Mouse (Mus musculus): ENCODE data around the gene Psg16. TPM values are rescaled to one million over a fixed set of nuclear protein-coding genes. Genes with fewer than 3 reads are reported as not detected.

The Psg16 gene
- polyA plus RNA-seq (2012; rRNA removed; ENCODE audit: low replicate concordance), result not detected in 2 replicates

GRCm38 (mm10) chr7:17073904-17074615 lies at the start of gene Psg16:
TSS of gene Psg16 (plus strand) at chr7:17074040.

GRCm38 (mm10) chr7:17027588-17028343 lies 46.1 kb upstream of the Psg16 start, which contains the start of gene Ppp5c:
TSS of gene Ppp5c (minus strand) at chr7:17027924.

GRCm38 (mm10) chr7:17062389-17062788 lies 11.5 kb upstream of the Psg16 start, which contains the start of gene Hif3a:
TSS of gene Hif3a (minus strand) at chr7:17062427.

GRCm38 (mm10) chr7:17149931-17150330 lies 76.1 kb downstream of the Psg16 start, which contains the start of gene Ceacam3:
TSS of gene Ceacam3 (plus strand) at chr7:17150282.

Other genes starting within 250 kb of the Psg16 start
- 45.3 and 48.4 TPM in 2 replicates for gene Prkd2, start 231.1 kb upstream of the Psg16 start, polyA plus RNA-seq (2012; rRNA removed; ENCODE audit: low replicate concordance)
- gene Dact3, start 198.7 kb upstream of the Psg16 start, polyA plus RNA-seq (2012; rRNA removed; ENCODE audit: low replicate concordance), result 6.1 and 84.2 TPM in 2 replicates
- 6.5 and 30.5 TPM in 2 replicates for gene Gng8, start 182.3 kb upstream of the Psg16 start, polyA plus RNA-seq (2012; rRNA removed; ENCODE audit: low replicate concordance)
- 9.8 and 12.6 TPM in 2 replicates for gene Ptgir, start 167.6 kb upstream of the Psg16 start, polyA plus RNA-seq (2012; rRNA removed; ENCODE audit: low replicate concordance)
- 196 and 348 TPM in 2 replicates for gene Calm3, start 149.9 kb upstream of the Psg16 start, polyA plus RNA-seq (2012; rRNA removed; ENCODE audit: low replicate concordance)
- 0.36 and 3.8 TPM in 2 replicates for gene Pnmal2, start 129.4 kb upstream of the Psg16 start, polyA plus RNA-seq (2012; rRNA removed; ENCODE audit: low replicate concordance)
- gene Pnmal1, start 114.4 kb upstream of the Psg16 start, polyA plus RNA-seq (2012; rRNA removed; ENCODE audit: low replicate concordance), result 0.13 TPM in 1 of 2 replicates, not detected in the other
- 0.03 TPM in 1 of 2 replicates, not detected in the other for gene Gm42372, start 91.0 kb upstream of the Psg16 start, polyA plus RNA-seq (2012; rRNA removed; ENCODE audit: low replicate concordance)
- gene Ccdc8, start 81.3 kb upstream of the Psg16 start, polyA plus RNA-seq (2012; rRNA removed; ENCODE audit: low replicate concordance), result 3.2 and 13.5 TPM in 2 replicates
- gene Ppp5c, start 46.1 kb upstream of the Psg16 start, polyA plus RNA-seq (2012; rRNA removed; ENCODE audit: low replicate concordance), result 129 and 161 TPM in 2 replicates
- 0.85 and 1.6 TPM in 2 replicates for gene Hif3a, start 11.6 kb upstream of the Psg16 start, polyA plus RNA-seq (2012; rRNA removed; ENCODE audit: low replicate concordance)
- not detected in 2 replicates for gene Ceacam3, start 76.2 kb downstream of the Psg16 start, polyA plus RNA-seq (2012; rRNA removed; ENCODE audit: low replicate concordance)
- not detected in 2 replicates for gene Psg29, start 129.4 kb downstream of the Psg16 start, polyA plus RNA-seq (2012; rRNA removed; ENCODE audit: low replicate concordance)

Data from subcutaneous adipose tissue, adult 2 months (tissue).